Mouse (Mus musculus): ENCODE data around the gene Crlf1.

The Crlf1 gene

GRCm38 (mm10) chr8:70547762-70548161 is 54.8 kb downstream of the Crlf1 start:
- DNase-seq (ENCODE audit: low read depth in 1 of 2, low spot score in 2 of 2): no peak

- DNase-seq (ENCODE audit: low read depth in 1 of 2, low spot score in 2 of 2): no peak
Measured at GRCm38 (mm10) chr8:70549412-70550184, 56.6 kb downstream of the Crlf1 start.

GRCm38 (mm10) chr8:70551558-70552161 is 58.7 kb downstream of the Crlf1 start:
- no peak for DNase-seq (ENCODE audit: low read depth in 1 of 2, low spot score in 2 of 2)

- no peak for DNase-seq (ENCODE audit: low read depth in 1 of 2, low spot score in 2 of 2)
Measured at GRCm38 (mm10) chr8:70552836-70553235, 59.9 kb downstream of the Crlf1 start.

Data from monocyte, adult 2 months (primary cell).